ENCODE assay signal across 8 mouse cellular contexts in the genomic region with DNA sequence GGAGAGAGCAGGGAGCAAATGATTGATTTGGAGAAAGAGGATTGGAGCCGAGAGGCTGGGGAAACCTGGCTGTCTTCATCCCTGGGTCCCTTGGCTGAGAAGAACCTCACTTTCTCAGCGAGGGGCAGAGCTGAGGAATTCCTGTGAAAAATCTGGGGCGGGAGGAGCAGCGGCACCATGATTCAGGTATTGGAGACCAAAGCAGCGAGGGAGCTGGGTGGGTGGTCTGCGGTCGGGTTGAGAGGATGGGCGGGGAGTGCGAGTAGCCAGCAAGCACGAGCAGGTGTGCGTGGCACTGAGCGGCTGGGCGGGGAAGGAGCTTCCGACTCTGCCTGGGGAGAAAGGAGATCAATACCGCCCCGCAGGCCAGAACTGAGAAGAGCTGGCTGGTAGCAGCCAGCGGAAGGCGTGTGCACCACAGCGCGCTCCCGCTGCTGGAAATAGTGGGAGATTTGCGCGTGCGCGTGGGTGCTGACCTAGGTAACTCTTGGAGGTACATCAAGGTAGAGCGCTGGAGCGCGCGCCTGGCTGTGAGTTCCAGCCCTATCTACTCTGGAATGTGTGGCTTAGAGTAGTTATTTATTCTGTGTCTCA. TPM values are rescaled to one million over a fixed set of nuclear protein-coding genes. Genes with fewer than 3 reads are reported as not detected.
DNase-seq lines count a peak whose midpoint lies in the region; ATAC-seq and TF ChIP-seq lines count a peak whose summit lies in the region.

No protein-coding gene starts in this region.

- H3K36me3 ChIP-seq in E14TG2a.4 (ENCODE audit: insufficient read depth, low read length), result no peaks in the 10 kb centered on the region
- no peaks in the 10 kb centered on the region for H3K36me3 ChIP-seq in embryonic facial prominence, embryonic 11.5 days (replicated peaks; ENCODE audit: control insufficient read depth, insufficient read depth, low read depth, low read length)
- H3K36me3 ChIP-seq in hindbrain, embryonic 16.5 days (ENCODE audit: control insufficient read depth, insufficient read depth, low read length), result no peaks in the 10 kb centered on the region
- no peaks in the 10 kb centered on the region for H3K36me3 ChIP-seq in midbrain, embryonic 14.5 days (ENCODE audit: control insufficient read depth, insufficient read depth, low read length)

- peaks cover 27% of the 10 kb centered on the region for H3K4me1 ChIP-seq in E14TG2a.4 (replicated peaks; ENCODE audit: low read depth, low read length)
- H3K4me1 ChIP-seq in embryonic facial prominence, embryonic 11.5 days (ENCODE audit: control insufficient read depth, insufficient read depth, low read length), result 0 out of 2 replicates have a peak, but pooled peaks cover 3% of the 10 kb centered on the region
- H3K4me1 ChIP-seq in hindbrain, embryonic 16.5 days (ENCODE audit: control insufficient read depth, insufficient read depth, low read depth, low read length), result peaks cover 10% of the 10 kb centered on the region
- H3K4me1 ChIP-seq in midbrain, embryonic 14.5 days (ENCODE audit: control insufficient read depth, insufficient read depth, low read length), result peaks cover 14% of the 10 kb centered on the region; the same call in 1 of the 2 replicates

- peak overlapping the region; percentile 7; the same call in 1 of the 2 replicates for H3K9ac ChIP-seq in embryonic facial prominence, embryonic 11.5 days (replicated peaks; ENCODE audit: low read length)
- peak overlapping the region; percentile 88 for H3K9ac ChIP-seq in hindbrain, embryonic 16.5 days (ENCODE audit: low read depth, low read length)
- H3K9ac ChIP-seq in midbrain, embryonic 14.5 days (replicated peaks; ENCODE audit: low read length), result peak overlapping the region; percentile 87

- WGBS in embryonic facial prominence, embryonic 11.5 days, result 0% methylated on average over 29 of the region's 29 CpGs
- under 1% methylated on average over 29 of the region's 29 CpGs for WGBS in hindbrain, embryonic 16.5 days
- under 1% methylated on average over 29 of the region's 29 CpGs for WGBS in midbrain, embryonic 14.5 days

- peaks cover 44% of the 10 kb centered on the region for H3K27me3 ChIP-seq in E14TG2a.4 (ENCODE audit: insufficient read depth, low read length)
- H3K27me3 ChIP-seq in embryonic facial prominence, embryonic 11.5 days (ENCODE audit: control insufficient read depth, insufficient read depth, low read length), result peaks cover 22% of the 10 kb centered on the region
- H3K27me3 ChIP-seq in hindbrain, embryonic 16.5 days (replicated peaks; ENCODE audit: control insufficient read depth, insufficient read depth, low read length), result no peaks in the 10 kb centered on the region
- H3K27me3 ChIP-seq in midbrain, embryonic 14.5 days (ENCODE audit: control insufficient read depth, insufficient read depth, low read length), result no peaks in the 10 kb centered on the region

- H3K9me3 ChIP-seq in E14TG2a.4 (ENCODE audit: low read length), result peaks cover 5% of the 10 kb centered on the region; the same call in 1 of the 2 replicates
- no peaks in the 10 kb centered on the region for H3K9me3 ChIP-seq in embryonic facial prominence, embryonic 11.5 days (replicated peaks; ENCODE audit: control insufficient read depth, low read length)
- no peaks in the 10 kb centered on the region for H3K9me3 ChIP-seq in hindbrain, embryonic 16.5 days (ENCODE audit: control insufficient read depth, low read length)
- no peaks in the 10 kb centered on the region for H3K9me3 ChIP-seq in midbrain, embryonic 14.5 days (ENCODE audit: control insufficient read depth, low read length)

- no peak for TF ChIP-seq CTCF in E14TG2a.4 (conservative IDR thresholded peaks at IDR 0.05; ENCODE audit: low read length)

- peak; percentile 80 for ATAC-seq in embryonic facial prominence, embryonic 11.5 days (replicated peaks; ENCODE audit: insufficient number of reproducible peaks, low FRiP score, low TSS enrichment, low read depth)
- peak; percentile 90 for ATAC-seq in hindbrain, embryonic 16.5 days
- peak; percentile 84 for ATAC-seq in midbrain, embryonic 14.5 days (ENCODE audit: low FRiP score, low TSS enrichment)

- H3K4me2 ChIP-seq in embryonic facial prominence, embryonic 11.5 days (ENCODE audit: low read depth, low read length), result peak overlapping the region; percentile 63
- peak overlapping the region; percentile 51 for H3K4me2 ChIP-seq in hindbrain, embryonic 16.5 days (ENCODE audit: low read length)
- peak overlapping the region; percentile 69 for H3K4me2 ChIP-seq in midbrain, embryonic 14.5 days (ENCODE audit: low read length)

- peak overlapping the region; percentile 69 for H3K4me3 ChIP-seq in E14TG2a.4 (replicated peaks; ENCODE audit: low read length)
- H3K4me3 ChIP-seq in embryonic facial prominence, embryonic 11.5 days (ENCODE audit: low read depth, low read length), result peak overlapping the region; percentile 32
- H3K4me3 ChIP-seq in hindbrain, embryonic 16.5 days (ENCODE audit: low read length), result peak overlapping the region; percentile 73
- peak overlapping the region; percentile 59 for H3K4me3 ChIP-seq in midbrain, embryonic 14.5 days (replicated peaks; ENCODE audit: low read depth, low read length)

- no peak overlapping the region for H3K27ac ChIP-seq in embryonic facial prominence, embryonic 11.5 days (replicated peaks; ENCODE audit: low read depth, low read length)
- peak overlapping the region; percentile 98 for H3K27ac ChIP-seq in hindbrain, embryonic 16.5 days (ENCODE audit: low read depth, low read length)
- H3K27ac ChIP-seq in midbrain, embryonic 14.5 days (replicated peaks; ENCODE audit: low read depth, low read length), result peak overlapping the region; percentile 92

- peak; percentile 19 for DNase-seq in adrenal gland, postnatal 14 days
- DNase-seq in embryonic facial prominence, embryonic 11.5 days (ENCODE audit: low spot score), result peak; percentile 64
- DNase-seq in left cerebral cortex, adult 8-10 months (ENCODE audit: low spot score in 2 of 2), result peak; percentile 63 to 74
- peak; percentile 92 for DNase-seq in midbrain, embryonic 14.5 days
- DNase-seq in testis, postnatal 10 days (ENCODE audit: low spot score), result peak; percentile 40
- DNase-seq in gastrocnemius, postnatal 25 days, result no peak

RNA-seq across cellular contexts. Expression of gene Chl1, which starts 1.7 kb away (rescaled TPM):
- 5.4 and 7.4 TPM in 2 replicates for total RNA-seq in adrenal gland, postnatal 14 days (2021)
- 2.5 and 4.0 TPM in 2 replicates for polyA plus RNA-seq in embryonic facial prominence, embryonic 11.5 days (2014; fragmentation: Nextera tagmentation; extraction: Ambion mirVana)
- 143 and 157 TPM in 2 replicates for polyA plus RNA-seq in hindbrain, embryonic 16.5 days (2015; fragmentation: Nextera tagmentation; extraction: Ambion mirVana)
- 100 to 1,000 TPM in 3 of 4 experiments, 10 to 100 TPM in 1; 99.5 to 125 (median 113) TPM for total RNA-seq in left cerebral cortex, adult 8-10 months (2022)
- 146 and 152 TPM in 2 replicates for polyA plus RNA-seq in midbrain, embryonic 14.5 days (2014; fragmentation: Nextera tagmentation; extraction: Ambion mirVana)
- total RNA-seq in gastrocnemius, postnatal 25 days (2021), result under 1 TPM; 0.31 to 0.38 TPM

Comparison
In these comparisons a context has a peak if more than half of its experiments do, and no peak if none do; other contexts are left out.
1. H3K9ac ChIP-seq: peak in every context shown above with its lines; median percentile 88 in hindbrain, embryonic 16.5 days; 87 in midbrain, embryonic 14.5 days; 7 in embryonic facial prominence, embryonic 11.5 days.
2. RNA of gene Chl1, which starts 1.7 kb away (total RNA-seq): 99.5 to 125 TPM in left cerebral cortex, adult 8-10 months; 5.4 to 7.4 TPM in adrenal gland, postnatal 14 days and 0.31 to 0.38 TPM in gastrocnemius, postnatal 25 days; every median in the first group is over 10 times any median in the second.
3. Peak in every context shown above with its lines, with median percentiles within 50 percentile points of each other: H3K4me3 ChIP-seq, ATAC-seq and H3K4me2 ChIP-seq.